Mouse (Mus musculus) MEL (cell line): ENCODE results near the gene Ranbp17. TPM values are rescaled to one million over a fixed set of nuclear protein-coding genes. Genes with fewer than 3 reads are reported as not detected.

Experiments used
- DNase-seq: peaks from one replicate; pipeline ENCODE4 v3.0.0; 2011; ENCODE audit warnings: low read depth, low spot score
- H3K27ac ChIP-seq: 2 replicates; pipeline ENCODE4 v1.5.1; 2012; ENCODE audit warnings: low read depth, mild to moderate bottlenecking, control low read depth, low read length, moderate library complexity; ENCODE audit not compliant: control insufficient read depth
- H3K27me3 ChIP-seq, 2 experiments: fragments of 150-350 bp in 1 of 2; sonication (generic) in 1 of 2; 2 replicates each; pipeline ENCODE4 v1.6.1; 2012; ENCODE audit warnings: low read length in 2 of 2, mild to moderate bottlenecking in 2 of 2, improper control_type of control experiment in 1 of 2, moderate library complexity in 1 of 2; ENCODE audit not compliant: insufficient read depth in 2 of 2, control insufficient read depth in 1 of 2
- H3K36me3 ChIP-seq, 2 experiments: 2 replicates each; pipeline ENCODE4 v1.6.1; 2012 to 2014; ENCODE audit warnings: low read length in 2 of 2, improper control_type of control experiment in 1 of 2, inconsistent platforms in 1 of 2, mild to moderate bottlenecking in 1 of 2; ENCODE audit not compliant: insufficient read depth in 2 of 2, control insufficient read depth in 1 of 2
- H3K4me1 ChIP-seq, 2 experiments: fragments of 150-350 bp in 1 of 2; sonication (generic) in 1 of 2; 2 replicates each; pipeline ENCODE4 v1.6.1; 2012; ENCODE audit warnings: low read length in 2 of 2, improper control_type of control experiment in 1 of 2, mild to moderate bottlenecking in 1 of 2; ENCODE audit not compliant: insufficient read depth in 2 of 2, control insufficient read depth in 1 of 2
- H3K4me3 ChIP-seq, 2 experiments: fragments of 150-350 bp in 1 of 2; sonication (generic) in 1 of 2; 2 replicates each; pipeline ENCODE4 v1.5.1; 2012; ENCODE audit warnings: low read depth in 2 of 2, low read length in 2 of 2, mild to moderate bottlenecking in 2 of 2, moderate library complexity in 2 of 2, control low read depth in 1 of 2, improper control_type of control experiment in 1 of 2; ENCODE audit not compliant: control insufficient read depth in 1 of 2, insufficient read depth in 1 of 2
- H3K79me2 ChIP-seq: 2 replicates; pipeline ENCODE4 v1.6.1; 2012; ENCODE audit warnings: mild to moderate bottlenecking, low read length, moderate library complexity; ENCODE audit not compliant: control insufficient read depth, poor library complexity, insufficient read depth
- H3K9ac ChIP-seq: 2 replicates; pipeline ENCODE4 v1.6.1; 2012; ENCODE audit warnings: low read depth, mild to moderate bottlenecking, control low read depth, low read length, moderate library complexity; ENCODE audit not compliant: control insufficient read depth, poor library complexity, severe bottlenecking
- H3K9me3 ChIP-seq: fragments of 150-350 bp; sonication (generic); replicated peaks from 2 replicates; pipeline ENCODE4 v1.6.1; 2012; ENCODE audit warnings: mild to moderate bottlenecking, low read length, improper control_type of control experiment, moderate library complexity; ENCODE audit not compliant: insufficient read depth
- CHD1 ChIP-seq: IDR thresholded peaks from 2 replicates; pipeline ENCODE4 v1.6.1; 2012; ENCODE audit warnings: low read depth, mild to moderate bottlenecking, inconsistent platforms, low read length, improper control_type of control experiment
- CHD2 ChIP-seq: IDR thresholded peaks from 2 replicates; pipeline ENCODE4 v1.6.1; 2011; ENCODE audit warnings: low read length, improper control_type of control experiment
- CTCF ChIP-seq, 3 experiments: IDR thresholded peaks in 2 of 3; conservative IDR thresholded peaks in 1 of 3; 2 replicates each; pipeline ENCODE4 v1.5.1; 2011 to 2012; ENCODE audit warnings: low read length in 3 of 3, low read depth in 2 of 3, mild to moderate bottlenecking in 2 of 3, improper control_type of control experiment in 1 of 3, inconsistent platforms in 1 of 3, mixed read lengths in 1 of 3, moderate library complexity in 1 of 3; ENCODE audit not compliant: control insufficient read depth in 1 of 3, insufficient read depth in 1 of 3, poor library complexity in 1 of 3, severe bottlenecking in 1 of 3
- EP300 ChIP-seq, 2 experiments: IDR thresholded peaks; 2 replicates each; pipeline ENCODE4 v1.6.1; 2011; ENCODE audit warnings: improper control_type of control experiment in 2 of 2, low read length in 2 of 2, low read depth in 1 of 2, mild to moderate bottlenecking in 1 of 2
- ETS1 ChIP-seq: IDR thresholded peaks from 2 replicates; pipeline ENCODE4 v1.6.1; 2012; ENCODE audit warnings: low read depth, mild to moderate bottlenecking, inconsistent platforms, low read length, improper control_type of control experiment, moderate library complexity
- GABPA ChIP-seq: IDR thresholded peaks from 2 replicates; pipeline ENCODE4 v1.6.1; 2012; ENCODE audit warnings: low read depth, mild to moderate bottlenecking, inconsistent platforms, low read length, improper control_type of control experiment, moderate library complexity
- GATA1 ChIP-seq: IDR thresholded peaks from 2 replicates; pipeline ENCODE4 v1.6.1; 2011; ENCODE audit warnings: low read depth, low read length, improper control_type of control experiment
- KAT2A ChIP-seq: conservative IDR thresholded peaks from 2 replicates; pipeline ENCODE4 v1.6.1; 2012; ENCODE audit warnings: low read depth, low read length, improper control_type of control experiment, inconsistent platforms
- MAFK ChIP-seq: IDR thresholded peaks from 2 replicates; pipeline ENCODE4 v1.6.1; 2011; ENCODE audit warnings: low read depth, mild to moderate bottlenecking, low read length, improper control_type of control experiment, borderline replicate concordance
- NELFE ChIP-seq: IDR thresholded peaks from 2 replicates; pipeline ENCODE4 v1.6.1; 2011; ENCODE audit warnings: low read depth, low read length, improper control_type of control experiment
- POLR2A ChIP-seq, 2 experiments: IDR thresholded peaks; 2 replicates each; pipeline ENCODE4 v1.6.1; 2011 to 2012; ENCODE audit warnings: low read length in 2 of 2, mild to moderate bottlenecking in 2 of 2, control low read depth in 1 of 2, improper control_type of control experiment in 1 of 2, low read depth in 1 of 2, moderate library complexity in 1 of 2; ENCODE audit not compliant: control insufficient read depth in 1 of 2, insufficient read depth in 1 of 2, poor library complexity in 1 of 2
- SIN3A ChIP-seq: IDR thresholded peaks from 2 replicates; pipeline ENCODE4 v1.6.1; 2012; ENCODE audit warnings: low read length, improper control_type of control experiment, inconsistent platforms
- UBTF ChIP-seq: IDR thresholded peaks from 2 replicates; pipeline ENCODE4 v1.6.1; 2012; ENCODE audit warnings: low read depth, mild to moderate bottlenecking, inconsistent platforms, low read length, improper control_type of control experiment, moderate library complexity, borderline replicate concordance; ENCODE audit not compliant: insufficient read depth
- USF1 ChIP-seq: IDR thresholded peaks from 2 replicates; pipeline ENCODE4 v1.6.1; 2014; ENCODE audit warnings: low read depth, mild to moderate bottlenecking, inconsistent platforms, low read length, improper control_type of control experiment, moderate library complexity
- ZNF384 ChIP-seq: IDR thresholded peaks from 2 replicates; pipeline ENCODE4 v1.6.1; 2012; ENCODE audit warnings: low read depth, mild to moderate bottlenecking, inconsistent platforms, low read length, improper control_type of control experiment
- polyA plus RNA-seq, 2 experiments: library from polyadenylated mRNA; stranded (reverse) in 1 of 2; unstranded in 1 of 2; fragments of >175 nt in 1 of 2; fragments of >200 nt in 1 of 2; gene quantifications; 2 replicates each; pipeline versions ENCODE4 v1.2.1 to v1.2.4; 2012; ENCODE audit warnings: low replicate concordance in 2 of 2, low read depth in 1 of 2; ENCODE audit not compliant: insufficient read length in 2 of 2, insufficient read depth in 1 of 2, missing spikeins in 1 of 2
- total RNA-seq: library from RNA; depleted of rRNA; stranded (reverse); fragments of 300-350 nt; gene quantifications from 2 replicates; pipeline ENCODE4 v1.2.3, GENCODE M21; 2012

The Ranbp17 gene
- total and polyA plus RNA-seq, 3 experiments, result not detected

- Histone ChIP-seq H3K79me2 (no peaks in the 10 kb centered on the region), H3K27ac (no peak overlapping the region), H3K4me1 (no peaks in the 10 kb centered on the region), H3K27me3 (no peaks in the 10 kb centered on the region), H3K36me3 (no peaks in the 10 kb centered on the region), H3K9me3 (no peaks in the 10 kb centered on the region), H3K4me3 (no peak overlapping the region), H3K9ac (no peak overlapping the region)
- TF ChIP-seq GABPA (no peak), CHD1 (no peak), ZNF384 (no peak), ETS1 (no peak), SIN3A (no peak), USF1 (no peak), CHD2 (no peak), CTCF (IDR thresholded peaks at IDR 0.05 in 2 of 3, conservative IDR thresholded peaks at IDR 0.05 in 1 of 3; ENCODE audit: control insufficient read depth in 1 of 3, insufficient read depth in 1 of 3, low read depth in 2 of 3, low read length in 3 of 3, poor library complexity in 1 of 3, severe bottlenecking in 1 of 3) (no peak), EP300 (IDR thresholded peaks at IDR 0.05; ENCODE audit: low read depth in 1 of 2, low read length in 2 of 2) (no peak), UBTF (no peak), MAFK (no peak), KAT2A (no peak)
- DNase-seq, result no peak
These were observed 308.6 kb downstream of the Ranbp17 start for GRCm38 (mm10) chr11:33204966-33205365.

- Histone ChIP-seq H3K79me2 (no peaks in the 10 kb centered on the region), H3K9me3 (no peaks in the 10 kb centered on the region), H3K27me3 (no peaks in the 10 kb centered on the region), H3K4me1 (no peaks in the 10 kb centered on the region), H3K36me3 (no peaks in the 10 kb centered on the region), H3K9ac (no peak overlapping the region), H3K4me3 (no peak overlapping the region), H3K27ac (no peak overlapping the region)
- no peak for DNase-seq
- TF ChIP-seq GATA1 (no peak), POLR2A (IDR thresholded peaks at IDR 0.05; ENCODE audit: control insufficient read depth in 1 of 2, insufficient read depth in 1 of 2, low read depth in 1 of 2, low read length in 2 of 2, poor library complexity in 1 of 2) (no peak), NELFE (no peak)
These were observed 309.2 kb downstream of the Ranbp17 start for GRCm38 (mm10) chr11:33204329-33204705.
